Mouse (Mus musculus) CD4-positive, CD25-positive, alpha-beta regulatory T cell (primary cell): ENCODE measurements around the gene Cdkl4. TPM values are rescaled to one million over a fixed set of nuclear protein-coding genes. Genes with fewer than 3 reads are reported as not detected.

Experiments
- polyA plus RNA-seq: library from polyadenylated mRNA; unstranded; fragments of 100-300 nt; shearing (Covaris generic); gene quantifications from one replicate; pipeline ENCODE4 v1.2.1, GENCODE M21; 2017

Cdkl4 gene
- 0.55 TPM for polyA plus RNA-seq

DNA sequence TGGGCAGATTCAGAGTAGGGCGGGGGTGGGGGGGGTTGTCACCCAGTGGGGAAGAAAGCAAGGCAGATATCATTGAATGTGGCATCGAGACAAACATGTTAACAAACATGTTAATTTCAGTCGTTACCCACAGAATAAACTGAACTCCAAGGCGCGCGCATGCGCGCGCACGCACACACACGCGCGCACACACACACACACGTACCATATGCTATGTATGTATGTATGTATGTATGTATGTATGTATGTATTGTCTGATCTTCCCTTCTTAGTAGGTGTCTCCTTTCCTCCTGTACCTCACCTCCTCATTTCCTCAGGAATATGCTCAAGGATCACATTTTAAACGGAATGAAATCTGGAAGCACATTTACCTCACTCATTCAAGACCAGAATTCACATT is at the start of gene Cdkl4:
Cdkl4 (minus strand) TSS at position 175 of the 400 bp plus-strand sequence.

GRCm38 (mm10) chr17:80480031-80480854 is 97.4 kb downstream of the Cdkl4 start, which contains the start of gene Sos1:
TSS of gene Sos1 (minus strand) at chr17:80480453.

Other genes with a start within 250 kb of the Cdkl4 start
- gene Gm10190, start 204.3 kb downstream of the Cdkl4 start, polyA plus RNA-seq: not detected
- 13.8 TPM for gene Sos1, start 97.4 kb downstream of the Cdkl4 start, polyA plus RNA-seq
- gene Map4k3, start 150.7 kb upstream of the Cdkl4 start, polyA plus RNA-seq: 17.8 TPM